Mouse (Mus musculus) skeletal muscle tissue, adult 2 months (tissue): ENCODE results near the gene Olfr810.
A peak's percentile ranks its signal among the peaks of the same experiment; 100 is the strongest.

ENCODE experiments used
- DNase-seq: peaks from one replicate; pipeline ENCODE4 v3.0.0-alpha.2; 2012; ENCODE audit warnings: low read depth, low spot score

The Olfr810 gene

DNA sequence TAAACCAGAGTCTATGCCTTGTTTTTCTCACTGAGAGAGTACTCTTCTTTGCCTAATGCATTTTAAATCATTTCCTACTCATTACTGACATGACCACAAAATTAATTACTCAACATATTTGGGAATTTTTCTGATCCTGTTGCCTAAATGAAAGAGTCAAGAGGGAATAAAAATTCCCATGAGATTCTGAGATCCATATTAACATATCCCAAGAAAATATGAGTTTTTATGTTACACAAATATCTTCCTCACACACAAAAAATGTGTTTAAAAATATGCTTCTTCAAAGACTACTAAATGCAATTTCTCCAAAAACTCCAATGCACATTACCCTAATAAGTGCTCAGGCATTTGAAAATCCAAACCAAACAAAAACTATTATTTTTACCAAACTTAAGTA, at the start of gene Olfr810:
Olfr810 (minus strand) TSS at position 101 of the 400 bp plus-strand sequence.
- no peak for DNase-seq

- DNase-seq: no peak
Observed at GRCm38 (mm10) chr10:129804296-129804695, 9.6 kb upstream of the Olfr810 start, which contains the start of gene Olfr811. Olfr811 (minus strand) TSS chr10:129804396.

GRCm38 (mm10) chr10:129778123-129778522, 16.6 kb downstream of the Olfr810 start:
- peak; percentile 48 for DNase-seq

- DNase-seq: no peak
Observed at GRCm38 (mm10) chr10:129774338-129774737, 20.4 kb downstream of the Olfr810 start, which contains the start of gene Olfr809. Olfr809 (plus strand) TSS chr10:129774638.

DNA sequence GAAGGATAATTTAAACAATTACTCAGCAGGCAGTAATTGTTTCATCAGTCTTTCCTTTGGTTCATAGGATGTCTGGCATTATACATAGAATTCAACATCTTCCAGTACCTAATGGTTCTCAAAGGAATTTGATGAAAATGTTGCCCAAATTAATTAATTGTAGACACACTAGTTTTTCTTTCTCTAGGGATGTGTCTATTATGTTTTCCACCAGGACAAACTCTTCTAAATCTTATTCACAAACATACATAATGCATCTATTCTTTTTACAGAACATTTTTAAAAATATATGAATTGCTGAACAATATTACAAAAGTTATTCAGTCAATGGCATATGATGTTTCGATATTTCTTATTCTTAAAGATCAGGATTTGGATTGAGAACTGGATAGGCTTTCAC, 29.5 kb downstream of the Olfr810 start, which contains the start of gene Olfr808:
Olfr808 (plus strand) TSS at position 301 of the 400 bp plus-strand sequence.
- no peak for DNase-seq

- no peak for DNase-seq
Observed at GRCm38 (mm10) chr10:129757693-129758092, 37.0 kb downstream of the Olfr810 start, which contains the start of gene Olfr807. Olfr807 (minus strand) TSS chr10:129757793.

DNA sequence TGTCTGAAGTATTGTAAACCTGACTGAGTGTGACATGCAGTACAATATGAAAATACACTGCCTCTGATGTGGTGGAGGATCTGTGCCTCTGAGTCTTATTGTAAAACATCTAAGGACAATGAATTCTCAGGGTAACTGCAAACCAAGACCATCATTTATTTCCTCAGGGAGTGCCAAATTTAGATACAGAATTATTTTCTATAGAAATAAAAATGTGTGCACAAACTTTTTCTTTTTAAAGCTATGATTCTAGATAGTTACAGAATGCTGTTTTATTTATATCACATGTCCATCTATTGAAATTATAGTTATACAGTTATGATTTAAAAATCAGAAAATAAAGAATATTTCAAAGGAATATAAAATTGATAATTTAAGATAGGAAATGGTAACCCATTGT, 52.9 kb downstream of the Olfr810 start, which contains the start of gene Olfr806:
Olfr806 (minus strand) TSS at position 101 of the 400 bp plus-strand sequence.
- DNase-seq: no peak
